Mouse (Mus musculus) liver, adult 2 months (tissue): ENCODE measurements around the gene Btbd35f26.
"Not testable (repeated sequence)": the region's sequence is repeated elsewhere in the genome, so short reads cannot be mapped to it uniquely, and the experiment has no call there.

Experiments
- CTCF ChIP-seq: fragments of 200-500 bp; IDR thresholded peaks from 2 replicates; pipeline ENCODE4 v1.5.1; 2011; ENCODE audit warnings: low read depth, low read length, control low read depth
- POLR2A ChIP-seq: fragments of 200-500 bp; IDR thresholded peaks from 2 replicates; pipeline ENCODE4 v1.6.1; 2011; ENCODE audit warnings: low read length, control low read depth; ENCODE audit not compliant: insufficient read depth; ENCODE audit errors: extremely low read depth

GRCm38 (mm10) chrX:31336154-31336553 is at the start of gene Btbd35f26:
- not testable (repeated sequence) for TF ChIP-seq CTCF, POLR2A
